Mouse (Mus musculus): Measurements from ENCODE around the gene Cggbp1. TPM values are rescaled to one million over a fixed set of nuclear protein-coding genes. Genes with fewer than 3 reads are reported as not detected.

The Cggbp1 gene
- polyA plus RNA-seq, 1 experiment from 2014 or later: 77.5 TPM

GRCm38 (mm10) chr16:64875822-64876221 lies 24.0 kb downstream of the Cggbp1 start:
- H3K4me1 ChIP-seq: no peaks in the 10 kb centered on the region
- H3K9ac ChIP-seq: no peak overlapping the region
- ATAC-seq (ENCODE audit: insufficient number of reproducible peaks, low FRiP score, low TSS enrichment, low read depth): no peak
- H3K4me3 ChIP-seq: no peak overlapping the region
- H3K27ac ChIP-seq: no peak overlapping the region
- 96% methylated on average over 1 of the region's 1 CpGs for WGBS
- no peaks in the 10 kb centered on the region for H3K27me3 ChIP-seq
- H3K9me3 ChIP-seq: no peaks in the 10 kb centered on the region
- H3K4me2 ChIP-seq: no peak overlapping the region
- H3K36me3 ChIP-seq: no peaks in the 10 kb centered on the region

GRCm38 (mm10) chr16:64876631-64877265 lies 25.0 kb downstream of the Cggbp1 start:
- no peaks in the 10 kb centered on the region for H3K36me3 ChIP-seq
- no peak overlapping the region for H3K4me2 ChIP-seq
- H3K4me1 ChIP-seq: no peaks in the 10 kb centered on the region
- H3K27ac ChIP-seq: no peak overlapping the region
- no peak overlapping the region for H3K9ac ChIP-seq
- no peak overlapping the region for H3K4me3 ChIP-seq
- no peak for ATAC-seq (ENCODE audit: insufficient number of reproducible peaks, low FRiP score, low TSS enrichment, low read depth)
- 77% methylated on average over 4 of the region's 4 CpGs for WGBS
- no peaks in the 10 kb centered on the region for H3K9me3 ChIP-seq
- no peaks in the 10 kb centered on the region for H3K27me3 ChIP-seq

GRCm38 (mm10) chr16:64877314-64877713 lies 25.5 kb downstream of the Cggbp1 start:
- no peaks in the 10 kb centered on the region for H3K36me3 ChIP-seq
- H3K4me1 ChIP-seq: no peaks in the 10 kb centered on the region
- H3K4me2 ChIP-seq: no peak overlapping the region
- no peak overlapping the region for H3K9ac ChIP-seq
- H3K27ac ChIP-seq: no peak overlapping the region
- no peaks in the 10 kb centered on the region for H3K9me3 ChIP-seq
- WGBS: 82% methylated on average over 3 of the region's 3 CpGs
- no peak for ATAC-seq (ENCODE audit: insufficient number of reproducible peaks, low FRiP score, low TSS enrichment, low read depth)
- H3K27me3 ChIP-seq: no peaks in the 10 kb centered on the region
- H3K4me3 ChIP-seq: no peak overlapping the region

- no peak overlapping the region for H3K9ac ChIP-seq
- no peaks in the 10 kb centered on the region for H3K36me3 ChIP-seq
- H3K4me2 ChIP-seq: no peak overlapping the region
- whole genome bisulfite sequencing: 70% methylated on average over 3 of the region's 3 CpGs
- H3K27ac ChIP-seq: no peak overlapping the region
- ATAC-seq (ENCODE audit: insufficient number of reproducible peaks, low FRiP score, low TSS enrichment, low read depth): no peak
- no peaks in the 10 kb centered on the region for H3K4me1 ChIP-seq
- no peaks in the 10 kb centered on the region for H3K27me3 ChIP-seq
- no peak overlapping the region for H3K4me3 ChIP-seq
- no peaks in the 10 kb centered on the region for H3K9me3 ChIP-seq
Observed at GRCm38 (mm10) chr16:64878611-64879132, 26.9 kb downstream of the Cggbp1 start.

- Histone ChIP-seq H3K4me2 (no peak overlapping the region), H3K4me3 (no peak overlapping the region), H3K36me3 (no peaks in the 10 kb centered on the region), H3K27ac (no peak overlapping the region), H3K4me1 (peaks cover 4% of the 10 kb centered on the region; the same call in 1 of the 2 replicates), H3K27me3 (no peaks in the 10 kb centered on the region), H3K9ac (no peak overlapping the region), H3K9me3 (no peaks in the 10 kb centered on the region)
- no peak for ATAC-seq (ENCODE audit: insufficient number of reproducible peaks, low FRiP score, low TSS enrichment, low read depth)
- 67% methylated on average over 5 of the region's 5 CpGs for WGBS
Observed at GRCm38 (mm10) chr16:64879735-64880134, 27.9 kb downstream of the Cggbp1 start.

GRCm38 (mm10) chr16:64880986-64881385 lies 29.2 kb downstream of the Cggbp1 start:
- no peaks in the 10 kb centered on the region for H3K27me3 ChIP-seq
- peaks cover 4% of the 10 kb centered on the region; the same call in 1 of the 2 replicates for H3K4me1 ChIP-seq
- H3K9me3 ChIP-seq: no peaks in the 10 kb centered on the region
- H3K36me3 ChIP-seq: no peaks in the 10 kb centered on the region
- H3K9ac ChIP-seq: no peak overlapping the region
- H3K27ac ChIP-seq: no peak overlapping the region
- ATAC-seq (ENCODE audit: insufficient number of reproducible peaks, low FRiP score, low TSS enrichment, low read depth): no peak
- no peak overlapping the region for H3K4me3 ChIP-seq
- no peak overlapping the region for H3K4me2 ChIP-seq
- 81% methylated on average over 3 of the region's 3 CpGs for WGBS

GRCm38 (mm10) chr16:64881442-64881841 lies 29.6 kb downstream of the Cggbp1 start:
- no peaks in the 10 kb centered on the region for H3K36me3 ChIP-seq
- H3K27me3 ChIP-seq: no peaks in the 10 kb centered on the region
- H3K9ac ChIP-seq: no peak overlapping the region
- ATAC-seq (ENCODE audit: insufficient number of reproducible peaks, low FRiP score, low TSS enrichment, low read depth): no peak
- peaks cover 4% of the 10 kb centered on the region; the same call in 1 of the 2 replicates for H3K4me1 ChIP-seq
- no peaks in the 10 kb centered on the region for H3K9me3 ChIP-seq
- 78% methylated on average over 2 of the region's 2 CpGs for WGBS
- no peak overlapping the region for H3K4me2 ChIP-seq
- no peak overlapping the region for H3K4me3 ChIP-seq
- no peak overlapping the region for H3K27ac ChIP-seq

GRCm38 (mm10) chr16:64883896-64884295 lies 32.1 kb downstream of the Cggbp1 start:
- WGBS: 53% methylated on average over 5 of the region's 5 CpGs
- H3K4me2 ChIP-seq: no peak overlapping the region
- H3K4me3 ChIP-seq: no peak overlapping the region
- no peaks in the 10 kb centered on the region for H3K9me3 ChIP-seq
- H3K4me1 ChIP-seq: peaks cover 4% of the 10 kb centered on the region; the same call in 1 of the 2 replicates
- no peaks in the 10 kb centered on the region for H3K36me3 ChIP-seq
- H3K27me3 ChIP-seq: no peaks in the 10 kb centered on the region
- H3K9ac ChIP-seq: no peak overlapping the region
- ATAC-seq (ENCODE audit: insufficient number of reproducible peaks, low FRiP score, low TSS enrichment, low read depth): no peak
- no peak overlapping the region for H3K27ac ChIP-seq

- Histone ChIP-seq H3K4me3 (no peak overlapping the region), H3K27ac (no peak overlapping the region), H3K36me3 (no peaks in the 10 kb centered on the region), H3K9me3 (no peaks in the 10 kb centered on the region), H3K4me2 (no peak overlapping the region), H3K9ac (no peak overlapping the region), H3K4me1 (peaks cover 4% of the 10 kb centered on the region; the same call in 1 of the 2 replicates), H3K27me3 (no peaks in the 10 kb centered on the region)
- WGBS: 7% methylated on average over 3 of the region's 3 CpGs
- no peak for ATAC-seq (ENCODE audit: insufficient number of reproducible peaks, low FRiP score, low TSS enrichment, low read depth)
Observed at GRCm38 (mm10) chr16:64884420-64884838, 32.6 kb downstream of the Cggbp1 start.

GRCm38 (mm10) chr16:64885142-64885541 lies 33.3 kb downstream of the Cggbp1 start:
- 31% methylated on average over 3 of the region's 3 CpGs for WGBS
- no peaks in the 10 kb centered on the region for H3K27me3 ChIP-seq
- no peaks in the 10 kb centered on the region for H3K9me3 ChIP-seq
- H3K36me3 ChIP-seq: no peaks in the 10 kb centered on the region
- ATAC-seq (ENCODE audit: insufficient number of reproducible peaks, low FRiP score, low TSS enrichment, low read depth): no peak
- no peak overlapping the region for H3K4me3 ChIP-seq
- H3K4me1 ChIP-seq: peaks cover 4% of the 10 kb centered on the region; the same call in 1 of the 2 replicates
- H3K9ac ChIP-seq: no peak overlapping the region
- H3K27ac ChIP-seq: no peak overlapping the region
- no peak overlapping the region for H3K4me2 ChIP-seq

GRCm38 (mm10) chr16:64885547-64885946 lies 33.8 kb downstream of the Cggbp1 start:
- WGBS: 48% methylated on average over 4 of the region's 4 CpGs
- H3K9ac ChIP-seq: no peak overlapping the region
- H3K4me1 ChIP-seq: peaks cover 4% of the 10 kb centered on the region; the same call in 1 of the 2 replicates
- no peaks in the 10 kb centered on the region for H3K36me3 ChIP-seq
- no peak for ATAC-seq (ENCODE audit: insufficient number of reproducible peaks, low FRiP score, low TSS enrichment, low read depth)
- H3K27ac ChIP-seq: no peak overlapping the region
- H3K4me3 ChIP-seq: no peak overlapping the region
- H3K9me3 ChIP-seq: no peaks in the 10 kb centered on the region
- no peaks in the 10 kb centered on the region for H3K27me3 ChIP-seq
- H3K4me2 ChIP-seq: no peak overlapping the region

GRCm38 (mm10) chr16:64889496-64889895 lies 37.7 kb downstream of the Cggbp1 start:
- no peak for ATAC-seq (ENCODE audit: insufficient number of reproducible peaks, low FRiP score, low TSS enrichment, low read depth)
- H3K9ac ChIP-seq: no peak overlapping the region
- 85% methylated on average over 3 of the region's 3 CpGs for WGBS
- H3K4me3 ChIP-seq: no peak overlapping the region
- H3K4me1 ChIP-seq: peaks cover under 1% of the 10 kb centered on the region; the same call in 1 of the 2 replicates
- no peak overlapping the region for H3K4me2 ChIP-seq
- H3K9me3 ChIP-seq: no peaks in the 10 kb centered on the region
- no peak overlapping the region for H3K27ac ChIP-seq
- H3K36me3 ChIP-seq: no peaks in the 10 kb centered on the region
- no peaks in the 10 kb centered on the region for H3K27me3 ChIP-seq

All from limb, embryonic 15.5 days (tissue).